Mouse (Mus musculus): ENCODE results near the gene Baiap2l1. TPM values are rescaled to one million over a fixed set of nuclear protein-coding genes. Genes with fewer than 3 reads are reported as not detected.

Baiap2l1 gene
- polyA plus RNA-seq, 1 experiment from 2014 or later: 7.3 TPM

GRCm38 (mm10) chr5:144231410-144231809 is 126.5 kb downstream of the Baiap2l1 start:
- Histone ChIP-seq H3K4me1 (no peaks in the 10 kb centered on the region), H3K27ac (no peak overlapping the region), H3K4me2 (replicated peaks) (no peak overlapping the region), H3K9me3 (no peaks in the 10 kb centered on the region), H3K4me3 (no peak overlapping the region), H3K27me3 (no peaks in the 10 kb centered on the region), H3K9ac (no peak overlapping the region), H3K36me3 (no peaks in the 10 kb centered on the region)
- ATAC-seq (ENCODE audit: low FRiP score, low read depth): no peak
- 75% methylated on average over 1 of the region's 1 CpGs for WGBS

- Histone ChIP-seq H3K36me3 (no peaks in the 10 kb centered on the region), H3K9me3 (no peaks in the 10 kb centered on the region), H3K27ac (no peak overlapping the region), H3K4me2 (replicated peaks) (no peak overlapping the region), H3K9ac (no peak overlapping the region), H3K27me3 (no peaks in the 10 kb centered on the region), H3K4me3 (no peak overlapping the region), H3K4me1 (no peaks in the 10 kb centered on the region)
- WGBS: 82% methylated on average over 7 of the region's 7 CpGs
- no peak for ATAC-seq (ENCODE audit: low FRiP score, low read depth)
Measured at GRCm38 (mm10) chr5:144230216-144230615, 127.7 kb downstream of the Baiap2l1 start.

GRCm38 (mm10) chr5:144226220-144226619 is 131.7 kb downstream of the Baiap2l1 start:
- Histone ChIP-seq H3K27ac (no peak overlapping the region), H3K4me1 (peaks cover 20% of the 10 kb centered on the region)
- WGBS: 28% methylated on average over 11 of the region's 11 CpGs

GRCm38 (mm10) chr5:144223899-144224816 is 133.8 kb downstream of the Baiap2l1 start:
- ATAC-seq (ENCODE audit: low FRiP score, low read depth): no peak
- Histone ChIP-seq H3K27me3 (no peaks in the 10 kb centered on the region), H3K4me1 (peaks cover 21% of the 10 kb centered on the region), H3K9me3 (no peaks in the 10 kb centered on the region), H3K9ac (peak overlapping the region; percentile 81), H3K4me2 (replicated peaks) (peak overlapping the region; percentile 89), H3K36me3 (no peaks in the 10 kb centered on the region), H3K27ac (peak overlapping the region; percentile 63; the same call in 1 of the 2 replicates), H3K4me3 (peak overlapping the region; percentile 73)
- 21% methylated on average over 18 of the region's 18 CpGs for WGBS

More at GRCm38 (mm10) chr5:144226220-144226619, 131.7 kb downstream of the Baiap2l1 start:
- H3K27me3 ChIP-seq: no peaks in the 10 kb centered on the region
- ATAC-seq (ENCODE audit: low FRiP score, low read depth): no peak
- H3K9ac ChIP-seq: no peak overlapping the region
- no peak overlapping the region for H3K4me2 ChIP-seq (replicated peaks)
- H3K36me3 ChIP-seq: no peaks in the 10 kb centered on the region
- no peak overlapping the region for H3K4me3 ChIP-seq
- H3K9me3 ChIP-seq: no peaks in the 10 kb centered on the region

- ATAC-seq (ENCODE audit: low FRiP score, low read depth): peak; percentile 97
- Histone ChIP-seq H3K27me3 (no peaks in the 10 kb centered on the region), H3K36me3 (no peaks in the 10 kb centered on the region), H3K4me3 (peak within 1 kb of the TSS; percentile 73), H3K27ac (peak within 1 kb of the TSS; percentile 63; the same call in 1 of the 2 replicates), H3K9ac (peak within 1 kb of the TSS; percentile 81), H3K4me1 (peaks cover 21% of the 10 kb centered on the region), H3K4me2 (replicated peaks) (peak within 1 kb of the TSS; percentile 89), H3K9me3 (no peaks in the 10 kb centered on the region)
- WGBS: 0% methylated on average over 37 of the region's 37 CpGs
Measured at GRCm38 (mm10) chr5:144223503-144223862, 134.4 kb downstream of the Baiap2l1 start, which contains the start of gene Tecpr1. Tecpr1 (minus strand) TSS chr5:144223615.

- Histone ChIP-seq H3K9me3 (no peaks in the 10 kb centered on the region), H3K36me3 (0 out of 2 replicates have a peak, but pooled peaks cover 4% of the 10 kb centered on the region), H3K27ac (no peak overlapping the region), H3K4me1 (peaks cover 21% of the 10 kb centered on the region), H3K27me3 (no peaks in the 10 kb centered on the region), H3K9ac (peak overlapping the region; percentile 79), H3K4me2 (replicated peaks) (peak overlapping the region; percentile 89), H3K4me3 (peak overlapping the region; percentile 73)
- peak; percentile 71 for ATAC-seq (ENCODE audit: low FRiP score, low read depth)
- WGBS: 3% methylated on average over 25 of the region's 25 CpGs
Measured at GRCm38 (mm10) chr5:144222811-144223502, 135.0 kb downstream of the Baiap2l1 start.

GRCm38 (mm10) chr5:144221305-144221704 is 136.6 kb downstream of the Baiap2l1 start:
- Histone ChIP-seq H3K9ac (no peak overlapping the region), H3K4me3 (no peak overlapping the region), H3K27ac (no peak overlapping the region), H3K4me1 (peaks cover 21% of the 10 kb centered on the region), H3K9me3 (no peaks in the 10 kb centered on the region), H3K27me3 (no peaks in the 10 kb centered on the region), H3K36me3 (peaks cover 15% of the 10 kb centered on the region; the same call in 1 of the 2 replicates), H3K4me2 (replicated peaks) (no peak overlapping the region)
- WGBS: 54% methylated on average over 4 of the region's 4 CpGs
- ATAC-seq (ENCODE audit: low FRiP score, low read depth): no peak

- 93% methylated on average over 5 of the region's 5 CpGs for WGBS
- Histone ChIP-seq H3K4me3 (no peak overlapping the region), H3K4me2 (replicated peaks) (no peak overlapping the region), H3K36me3 (peaks cover 23% of the 10 kb centered on the region), H3K4me1 (peaks cover 21% of the 10 kb centered on the region), H3K9ac (no peak overlapping the region), H3K9me3 (no peaks in the 10 kb centered on the region), H3K27me3 (no peaks in the 10 kb centered on the region), H3K27ac (no peak overlapping the region)
- no peak for ATAC-seq (ENCODE audit: low FRiP score, low read depth)
Measured at GRCm38 (mm10) chr5:144219936-144220335, 138.0 kb downstream of the Baiap2l1 start.

GRCm38 (mm10) chr5:144219306-144219705 is 138.6 kb downstream of the Baiap2l1 start:
- no peak for ATAC-seq (ENCODE audit: low FRiP score, low read depth)
- Histone ChIP-seq H3K27me3 (no peaks in the 10 kb centered on the region), H3K27ac (no peak overlapping the region), H3K4me3 (no peak overlapping the region), H3K36me3 (peaks cover 24% of the 10 kb centered on the region), H3K9me3 (no peaks in the 10 kb centered on the region), H3K9ac (no peak overlapping the region), H3K4me1 (peaks cover 17% of the 10 kb centered on the region), H3K4me2 (replicated peaks) (no peak overlapping the region)
- WGBS: 79% methylated on average over 12 of the region's 12 CpGs

- Histone ChIP-seq H3K4me2 (replicated peaks) (no peak overlapping the region), H3K4me3 (no peak overlapping the region), H3K36me3 (peaks cover 35% of the 10 kb centered on the region), H3K9ac (no peak overlapping the region), H3K27ac (no peak overlapping the region), H3K27me3 (no peaks in the 10 kb centered on the region), H3K9me3 (no peaks in the 10 kb centered on the region), H3K4me1 (peaks cover 14% of the 10 kb centered on the region)
- 90% methylated on average over 7 of the region's 7 CpGs for WGBS
- no peak for ATAC-seq (ENCODE audit: low FRiP score, low read depth)
Measured at GRCm38 (mm10) chr5:144218061-144218460, 139.9 kb downstream of the Baiap2l1 start.

GRCm38 (mm10) chr5:144215992-144216391 is 141.9 kb downstream of the Baiap2l1 start:
- Histone ChIP-seq H3K36me3 (peaks cover 55% of the 10 kb centered on the region), H3K4me3 (no peak overlapping the region), H3K27ac (no peak overlapping the region), H3K4me1 (no peaks in the 10 kb centered on the region), H3K9ac (no peak overlapping the region), H3K4me2 (replicated peaks) (no peak overlapping the region), H3K27me3 (no peaks in the 10 kb centered on the region), H3K9me3 (no peaks in the 10 kb centered on the region)
- no peak for ATAC-seq (ENCODE audit: low FRiP score, low read depth)
- WGBS: 97% methylated on average over 2 of the region's 2 CpGs
